Mouse (Mus musculus) frontal cortex, postnatal 36 days (tissue): ENCODE data around the gene Chrm1.

ENCODE experiments used
- DNase-seq, 2 experiments: peaks; one replicate each; pipeline ENCODE4 v3.0.0; 2022; ENCODE audit warnings: low spot score in 2 of 2

Gene Chrm1

DNA sequence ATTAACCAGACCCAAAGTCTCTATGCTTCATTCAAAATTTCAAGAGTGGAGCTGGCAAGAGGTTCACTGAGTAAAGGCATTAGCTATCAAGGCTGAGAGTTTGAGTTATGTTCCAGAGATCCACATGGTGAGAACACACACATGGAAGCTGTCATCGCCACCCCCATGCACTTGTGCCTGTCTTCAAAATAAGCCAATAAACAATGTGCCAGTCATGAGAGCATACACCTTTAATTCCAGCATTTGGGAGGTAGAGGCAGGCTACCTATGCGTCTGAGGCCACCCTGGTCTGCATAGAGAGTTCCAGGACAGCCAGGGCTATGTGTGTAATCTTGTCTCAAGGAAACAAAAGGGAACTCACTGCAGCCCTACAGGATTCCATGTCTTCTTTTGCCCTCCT, 20.0 kb downstream of the Chrm1 start:
- no peak for DNase-seq

DNA sequence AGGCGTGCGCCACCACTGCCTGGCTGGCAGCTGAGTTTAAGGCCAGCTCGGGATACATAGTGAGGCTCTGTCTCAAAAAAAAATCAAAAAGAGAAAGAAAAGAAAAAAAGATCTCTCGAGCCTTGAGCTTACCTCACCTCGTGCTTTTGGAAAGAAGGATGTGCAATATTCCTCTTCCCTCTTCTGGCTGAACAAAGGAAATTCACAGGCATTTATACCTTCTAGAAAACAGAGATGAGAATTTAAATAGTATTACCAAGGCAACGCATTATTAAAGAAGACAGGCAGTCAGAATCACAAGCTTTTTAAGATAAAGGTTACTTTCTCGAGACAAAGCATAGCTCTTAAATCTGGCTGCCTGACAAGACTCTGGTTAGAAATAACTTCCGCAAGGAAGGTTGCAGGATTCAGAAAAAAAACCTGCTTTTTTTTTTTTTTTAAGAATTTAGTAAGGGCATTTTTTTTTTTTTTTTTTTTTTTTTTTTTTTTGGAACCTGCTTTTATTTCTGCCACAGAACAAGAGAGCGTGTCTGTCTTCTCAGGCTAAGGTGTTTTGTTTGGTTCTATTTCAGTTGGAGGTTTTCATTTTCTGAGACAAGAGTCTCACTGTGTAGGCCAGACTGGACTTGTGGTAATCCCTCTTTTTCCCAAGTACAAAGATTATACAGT, 28.4 kb downstream of the Chrm1 start:
- no peak for DNase-seq

DNA sequence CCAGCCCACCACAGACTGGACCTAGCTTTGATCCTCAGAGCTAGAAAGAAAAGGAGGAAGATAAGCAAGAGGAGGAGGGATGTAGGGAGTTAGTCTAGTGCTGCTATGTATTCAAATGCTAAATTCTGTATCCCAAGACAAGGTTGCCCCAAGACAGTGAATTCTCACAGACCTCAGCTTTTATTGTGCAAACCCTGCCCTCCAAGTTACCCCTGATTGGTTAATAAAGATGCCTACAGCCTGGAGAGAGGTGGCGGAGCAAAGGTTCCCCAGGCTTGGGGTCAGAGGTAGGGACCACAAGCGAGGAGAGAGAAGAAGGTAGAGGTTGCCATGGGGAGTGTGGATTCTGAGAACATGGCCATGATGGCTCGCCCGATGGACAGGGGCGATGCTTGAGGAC, 29.2 kb downstream of the Chrm1 start:
- DNase-seq: no peak

DNA sequence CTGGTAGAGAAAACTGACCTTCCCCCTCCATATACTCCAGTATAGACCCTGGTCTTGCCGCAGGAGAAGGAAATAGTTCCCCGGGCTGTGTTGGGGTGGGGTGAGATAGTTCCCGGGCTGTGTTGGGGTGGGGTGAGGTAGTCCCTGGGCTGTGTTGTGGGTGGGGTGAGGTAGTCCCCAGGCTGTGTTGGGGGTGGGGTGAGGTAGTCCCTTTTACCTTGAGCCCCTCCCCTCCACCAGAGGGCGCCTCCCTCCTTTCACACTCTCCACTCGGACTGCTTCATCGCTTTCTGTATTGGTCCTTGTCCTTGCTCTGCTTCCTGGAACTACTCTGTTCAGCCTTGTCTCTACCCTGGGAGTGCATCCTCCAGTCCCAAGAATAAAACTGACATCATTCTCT, 31.7 kb downstream of the Chrm1 start:
- DNase-seq: no peak

DNA sequence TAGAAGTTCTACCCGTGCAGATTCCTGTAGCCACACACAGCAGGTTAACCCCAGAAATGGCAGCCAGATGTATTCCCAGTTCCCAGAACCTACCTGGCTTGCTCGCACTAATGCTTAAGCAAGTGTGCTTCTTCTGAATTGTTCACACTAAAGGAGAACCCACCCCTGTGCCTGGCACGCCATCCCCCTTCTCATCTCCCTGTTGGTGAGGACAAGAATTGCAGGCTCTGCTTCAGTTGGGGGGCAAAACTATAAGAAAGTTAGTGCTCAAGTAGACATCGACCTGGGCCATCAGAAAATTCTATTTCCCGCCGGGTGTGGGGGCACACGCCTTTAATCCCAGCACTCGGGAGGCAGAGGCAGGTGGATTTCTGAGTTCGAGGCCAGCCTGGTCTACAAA, 36.1 kb downstream of the Chrm1 start:
- DNase-seq: no peak

DNA sequence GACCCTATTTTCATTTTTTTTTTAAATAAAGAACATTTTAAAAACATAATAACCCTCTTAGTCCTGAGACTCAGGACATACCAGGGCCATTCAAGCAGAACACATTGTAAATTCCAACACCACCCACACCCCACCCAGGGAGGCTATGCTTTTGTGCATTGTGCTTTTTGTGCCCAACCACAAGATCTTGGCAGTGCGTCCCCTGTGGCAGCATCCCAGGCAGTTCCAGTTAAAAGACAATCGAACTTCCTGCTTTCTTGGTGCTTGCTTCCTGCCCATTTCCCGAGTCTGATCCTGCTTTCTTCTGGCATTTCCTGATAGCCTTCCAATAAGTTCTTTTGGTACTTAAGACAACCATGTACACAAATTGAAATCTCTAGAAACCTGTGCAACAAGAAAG, 38.9 kb downstream of the Chrm1 start:
- DNase-seq: no peak

DNA sequence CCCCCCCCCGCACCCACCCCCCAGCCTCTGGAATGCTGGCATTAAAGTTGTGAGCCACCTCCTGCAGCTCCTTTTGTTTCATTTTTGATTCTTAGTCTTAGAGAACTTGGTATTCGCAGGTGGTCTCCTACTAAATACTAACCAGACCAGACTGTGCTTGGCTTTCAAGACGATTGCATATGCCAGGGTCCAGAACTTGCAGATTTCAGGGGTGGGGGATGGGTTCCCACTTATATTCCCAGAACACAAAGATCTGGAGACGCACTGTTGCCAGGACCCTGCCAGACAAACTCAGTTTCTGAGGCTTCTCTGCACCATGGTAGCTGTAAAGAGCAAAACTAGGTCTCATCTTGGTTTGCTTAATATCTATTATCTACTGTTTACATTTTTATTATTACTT, 40.0 kb downstream of the Chrm1 start:
- DNase-seq: no peak

DNA sequence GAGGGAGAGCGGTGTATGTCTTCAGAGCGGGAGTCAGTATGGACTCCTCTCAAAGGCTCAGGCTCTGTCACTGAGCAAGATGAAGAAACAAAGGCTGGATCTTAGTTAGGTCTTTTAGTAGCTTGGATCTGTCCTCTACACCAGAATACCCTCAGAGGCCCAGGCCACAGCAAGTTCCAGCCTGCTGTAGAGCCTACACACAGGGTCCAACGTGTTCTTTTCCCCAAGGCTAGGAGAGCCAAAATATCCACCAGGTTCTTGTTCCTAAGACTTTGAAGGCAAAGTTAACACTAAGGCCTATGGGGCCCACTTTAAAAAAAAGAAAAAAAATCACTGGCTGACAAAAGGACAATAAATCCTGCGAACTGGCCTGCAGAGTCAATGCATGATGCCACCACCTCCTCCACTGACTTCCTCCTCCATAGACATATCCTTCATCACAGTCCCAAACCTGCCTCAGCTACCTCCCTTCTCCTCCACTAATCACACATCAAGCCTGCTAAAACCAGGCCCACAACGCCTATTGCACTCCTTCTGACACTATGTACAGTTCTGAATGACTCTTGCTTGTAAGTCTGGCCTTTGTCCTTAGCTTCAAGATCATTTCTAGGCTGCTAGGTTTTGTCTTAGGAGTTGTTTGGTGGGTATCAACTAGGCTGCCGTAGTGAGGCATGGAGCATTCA, 41.6 kb downstream of the Chrm1 start:
- DNase-seq: no peak

DNA sequence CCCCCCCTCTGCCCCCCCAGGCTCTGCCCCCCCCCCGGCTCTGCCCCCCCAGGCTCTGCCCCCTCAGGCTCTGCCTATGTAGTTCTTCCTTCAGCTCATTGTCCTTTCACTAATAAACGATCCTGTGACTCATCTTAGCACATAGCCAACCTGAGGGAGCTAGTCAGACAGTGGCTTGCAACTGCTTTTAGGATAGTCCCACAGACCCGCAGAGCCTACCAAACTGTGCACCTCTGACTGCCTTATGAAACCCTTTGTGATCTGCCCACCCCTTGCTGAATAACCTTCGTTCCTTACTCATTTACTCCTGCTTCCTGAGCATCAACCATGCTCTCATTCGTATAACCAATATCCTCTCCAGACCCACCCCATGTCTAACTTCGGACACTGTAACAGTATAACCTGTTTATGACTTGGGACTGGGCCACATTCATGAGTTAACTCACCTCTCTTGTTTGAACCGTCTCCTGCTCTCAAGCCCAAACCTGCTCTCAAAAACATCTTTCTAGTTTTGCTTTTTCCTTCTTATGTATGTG, 42.6 kb downstream of the Chrm1 start:
- DNase-seq: no peak

DNA sequence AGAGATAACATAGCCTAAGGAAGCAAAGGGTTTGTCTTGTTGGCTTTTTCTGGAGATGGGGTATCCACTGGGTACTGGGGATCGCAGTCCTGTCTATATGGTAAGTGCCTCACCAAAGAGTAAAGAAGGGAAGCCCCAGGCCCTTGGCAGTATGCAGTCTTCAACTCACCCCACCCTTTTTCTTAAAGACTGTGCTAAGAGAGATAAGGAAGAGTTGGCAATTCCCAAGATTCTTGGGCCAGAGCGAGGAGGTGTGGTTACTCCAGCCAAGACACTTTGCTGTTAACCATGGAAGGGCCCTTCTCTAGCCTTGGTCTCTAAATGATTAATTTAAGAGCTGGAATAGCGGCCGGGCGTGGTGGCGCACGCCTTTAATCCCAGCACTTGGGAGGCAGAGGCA, 43.3 kb downstream of the Chrm1 start:
- DNase-seq: no peak

DNA sequence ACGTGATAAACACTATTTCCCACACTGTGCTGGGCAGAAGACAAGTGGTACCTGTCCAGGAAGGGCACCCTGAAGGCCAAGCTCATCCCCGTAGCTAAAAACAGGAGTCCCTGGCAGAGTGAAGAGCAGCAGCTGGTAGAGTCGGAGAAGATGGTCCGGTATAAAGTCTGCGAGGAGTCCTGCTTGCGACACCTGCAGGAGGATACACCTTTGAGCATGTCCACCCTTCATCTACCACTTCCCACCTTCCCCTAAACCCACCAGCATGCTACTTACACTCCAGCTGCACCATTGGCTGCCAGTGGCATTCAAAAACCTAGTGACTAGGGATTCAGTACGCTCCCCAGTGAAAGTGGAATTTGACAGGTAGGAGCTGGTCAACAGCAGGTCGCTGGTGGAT, 45.4 kb downstream of the Chrm1 start:
- no peak for DNase-seq

DNA sequence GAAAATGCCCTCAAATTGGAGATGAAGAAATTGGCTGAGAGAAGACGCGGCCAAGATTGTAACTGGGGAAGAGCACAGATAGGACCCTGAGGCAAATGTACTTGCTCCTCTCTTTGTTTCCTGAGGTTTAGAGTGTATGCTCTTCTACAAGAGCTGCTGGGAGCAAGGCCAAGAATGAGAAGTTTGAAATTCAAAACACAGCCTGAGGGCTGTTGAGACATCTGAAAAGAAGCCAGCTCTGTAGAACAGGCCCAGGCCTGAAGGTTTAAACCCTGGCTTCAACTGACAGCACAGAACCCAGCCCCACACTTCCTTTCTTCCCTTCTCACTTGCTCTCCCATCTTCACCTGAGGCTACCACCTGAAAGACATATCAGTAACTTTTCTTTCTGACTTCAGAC, 46.5 kb downstream of the Chrm1 start:
- no peak for DNase-seq

DNA sequence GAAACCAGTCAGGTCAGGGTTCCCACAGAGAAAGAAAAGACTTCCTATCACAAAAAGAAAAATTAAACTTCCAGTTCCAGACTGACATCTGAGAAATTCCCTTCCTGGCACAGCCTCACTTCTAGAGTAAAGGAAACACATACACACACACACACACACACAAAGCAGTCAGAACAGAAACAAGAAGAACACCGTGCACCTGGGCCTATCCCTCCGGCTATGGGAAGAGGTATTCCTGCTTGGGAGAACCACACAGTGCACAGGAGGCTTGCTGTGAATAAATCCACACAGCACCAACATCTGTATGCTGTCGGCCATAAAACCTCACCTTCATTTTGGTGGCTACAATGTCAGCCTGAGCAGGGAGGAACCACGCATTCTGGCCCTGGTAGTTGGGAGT, 47.9 kb downstream of the Chrm1 start:
- no peak for DNase-seq

DNA sequence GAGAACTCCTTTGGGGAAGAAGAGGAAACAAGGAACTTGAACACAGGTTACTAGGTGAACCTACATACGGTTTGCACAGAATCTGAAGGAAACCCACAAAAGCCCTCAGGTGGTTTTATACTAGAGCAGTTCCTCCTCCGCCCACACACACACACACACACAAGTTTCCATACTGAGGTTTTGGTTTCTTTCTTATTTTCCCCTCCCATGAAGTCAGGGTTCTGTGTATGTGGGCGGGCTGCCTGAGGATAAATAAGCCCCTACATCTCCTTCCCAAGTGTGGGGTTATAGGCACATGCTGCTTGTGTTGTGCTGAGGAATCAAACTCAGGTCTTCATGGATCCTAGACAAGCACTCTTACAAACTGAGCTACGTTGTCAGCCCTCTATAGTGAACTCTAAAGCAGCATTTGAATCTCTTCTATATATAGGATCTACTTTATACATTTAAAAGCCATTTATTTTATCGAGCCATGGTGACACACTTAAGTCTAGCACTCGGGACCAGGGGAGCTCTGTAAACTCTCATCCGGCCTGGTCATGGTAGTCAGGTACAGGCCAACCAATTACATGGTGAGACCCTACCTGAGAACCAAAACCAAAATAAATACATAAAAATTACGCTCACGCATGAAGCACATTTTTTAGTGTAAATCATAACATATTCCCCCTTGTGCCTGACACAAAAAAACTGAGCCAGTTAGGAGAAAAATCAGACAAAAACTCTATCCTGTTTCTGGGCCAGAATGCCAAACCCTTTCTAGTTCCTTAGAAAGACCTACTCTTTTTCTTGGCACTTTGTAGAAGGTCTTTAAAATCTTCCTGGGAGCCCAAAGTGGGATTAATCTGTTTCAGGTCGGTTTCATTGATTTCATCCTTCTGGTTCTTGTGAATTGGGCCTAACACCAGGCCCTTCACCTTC, 48.6 kb downstream of the Chrm1 start:
- DNase-seq: no peak

DNA sequence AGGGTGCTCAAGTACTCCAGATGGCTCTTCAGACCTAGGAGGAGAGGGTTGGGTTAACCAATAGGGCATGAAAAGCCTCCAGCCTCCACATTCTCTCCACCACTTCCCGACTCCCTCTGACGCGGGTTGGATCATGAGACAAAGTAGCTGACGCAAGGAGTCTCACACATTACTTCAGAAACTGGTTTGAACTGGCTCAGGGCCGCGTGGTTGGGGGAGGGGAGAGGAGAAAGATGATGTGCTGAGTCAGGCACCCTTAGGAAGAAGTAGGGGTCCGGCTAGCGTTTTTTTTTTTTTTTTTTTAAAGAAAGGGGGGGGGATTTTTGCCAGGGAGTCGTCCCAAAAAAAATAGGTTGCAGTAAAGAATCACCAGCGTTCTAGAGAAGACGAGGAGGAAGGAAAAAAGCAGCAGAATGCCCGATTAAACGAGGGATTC, 49.3 kb downstream of the Chrm1 start:
- peak; percentile 56 to 62 for DNase-seq

DNA sequence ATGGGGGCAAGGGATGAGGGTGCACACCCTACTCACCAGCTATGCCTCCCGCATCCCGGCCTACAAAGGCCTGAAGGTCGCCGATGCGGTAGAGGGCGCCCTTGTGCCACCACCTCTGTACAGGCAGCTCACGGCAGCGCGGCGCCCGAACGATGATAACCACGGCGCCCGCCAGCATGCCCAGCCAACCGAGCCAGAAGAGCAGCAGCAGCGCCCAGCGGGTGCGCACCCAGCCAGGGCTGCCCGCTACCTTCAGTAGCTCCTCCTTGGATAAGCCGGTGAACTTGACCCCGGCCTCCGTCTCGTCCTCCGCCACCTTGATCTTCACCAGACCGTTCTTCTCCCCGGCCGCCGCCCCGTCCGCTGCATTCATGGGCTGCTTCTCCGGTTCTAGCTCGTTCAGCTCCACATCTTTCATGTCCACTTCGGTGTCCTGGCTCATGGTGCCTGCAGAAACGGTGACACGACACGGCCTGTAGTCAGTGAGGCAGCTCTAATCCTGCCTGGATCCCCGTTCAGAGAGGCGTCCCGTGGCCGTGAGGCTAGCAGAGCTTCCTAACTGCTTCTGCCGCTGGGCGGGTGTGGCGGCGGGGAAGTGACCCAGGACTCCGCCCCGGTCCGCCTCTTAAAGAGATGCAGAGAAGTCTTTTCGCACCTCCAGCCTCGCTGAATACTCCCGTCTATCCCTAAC, 49.9 kb downstream of the Chrm1 start:
- DNase-seq: peak; percentile 92 to 94

DNA sequence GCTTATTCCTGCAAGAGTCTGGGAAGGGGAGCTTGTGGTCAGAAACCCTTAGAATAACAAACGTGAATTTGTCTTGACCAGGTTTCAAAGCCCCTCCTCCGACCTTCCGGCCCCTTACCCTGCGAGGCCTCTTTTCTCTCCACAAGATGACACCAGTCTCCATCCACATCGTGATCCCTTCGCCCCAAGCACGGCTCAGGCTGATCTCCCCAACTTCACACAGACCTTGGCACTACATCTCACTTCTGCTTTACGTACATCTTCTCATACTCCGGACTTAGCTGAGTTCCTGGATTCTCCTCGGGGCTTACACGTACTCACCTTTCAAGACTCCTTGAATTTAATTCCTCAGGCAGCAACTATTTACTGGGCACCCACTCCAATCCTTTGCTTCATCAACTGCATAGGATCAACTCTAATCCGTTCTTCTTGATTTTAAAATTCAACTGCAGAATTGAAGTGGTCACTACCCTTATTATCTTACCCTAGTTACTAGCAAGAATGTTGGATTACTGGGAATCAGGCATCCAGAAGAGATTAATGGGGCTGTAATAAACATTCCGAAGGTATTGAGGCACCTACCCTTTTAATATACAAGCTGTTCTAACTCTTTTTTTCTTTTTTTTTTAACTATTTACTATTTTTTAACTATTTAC, 50.5 kb downstream of the Chrm1 start:
- DNase-seq: no peak

DNA sequence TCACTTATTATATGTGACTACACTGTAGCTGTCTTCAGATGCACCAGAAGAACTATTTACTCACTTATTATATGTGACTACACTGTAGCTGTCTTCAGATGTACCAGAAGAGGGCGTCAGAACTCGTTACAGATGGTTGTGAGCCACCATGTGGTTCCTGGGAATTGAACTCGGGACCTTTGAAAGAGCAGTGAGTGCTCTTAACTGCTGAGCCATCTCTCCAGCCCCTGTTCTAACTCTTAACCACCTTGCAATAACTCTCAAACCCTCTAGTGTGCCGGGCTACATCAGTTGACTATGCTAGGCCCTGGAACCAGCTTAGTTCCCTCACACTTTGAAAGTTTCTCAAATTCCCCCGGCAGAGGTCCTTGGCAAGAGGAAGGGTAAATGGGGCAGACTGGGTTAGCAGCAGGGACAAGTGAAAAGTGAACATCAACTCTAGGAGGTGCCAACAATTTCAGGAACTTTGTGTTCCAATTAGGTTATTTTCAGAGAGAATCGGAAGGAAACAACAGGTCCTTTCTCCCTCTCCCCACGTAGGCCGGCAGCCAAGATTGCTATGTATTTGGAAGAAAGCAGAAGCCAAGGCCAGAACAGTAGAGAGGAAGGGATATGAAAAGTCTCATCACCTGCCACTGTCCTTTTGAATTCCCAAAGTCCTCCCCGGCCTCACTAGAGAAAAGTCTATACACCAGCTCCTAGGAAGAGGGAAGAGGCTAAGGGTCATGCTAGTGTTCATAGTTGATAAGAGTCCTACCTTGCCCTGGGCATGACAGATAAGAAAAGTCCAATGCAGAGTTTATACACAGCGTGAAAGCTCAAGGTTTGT, 51.3 kb downstream of the Chrm1 start:
- DNase-seq: no peak

DNA sequence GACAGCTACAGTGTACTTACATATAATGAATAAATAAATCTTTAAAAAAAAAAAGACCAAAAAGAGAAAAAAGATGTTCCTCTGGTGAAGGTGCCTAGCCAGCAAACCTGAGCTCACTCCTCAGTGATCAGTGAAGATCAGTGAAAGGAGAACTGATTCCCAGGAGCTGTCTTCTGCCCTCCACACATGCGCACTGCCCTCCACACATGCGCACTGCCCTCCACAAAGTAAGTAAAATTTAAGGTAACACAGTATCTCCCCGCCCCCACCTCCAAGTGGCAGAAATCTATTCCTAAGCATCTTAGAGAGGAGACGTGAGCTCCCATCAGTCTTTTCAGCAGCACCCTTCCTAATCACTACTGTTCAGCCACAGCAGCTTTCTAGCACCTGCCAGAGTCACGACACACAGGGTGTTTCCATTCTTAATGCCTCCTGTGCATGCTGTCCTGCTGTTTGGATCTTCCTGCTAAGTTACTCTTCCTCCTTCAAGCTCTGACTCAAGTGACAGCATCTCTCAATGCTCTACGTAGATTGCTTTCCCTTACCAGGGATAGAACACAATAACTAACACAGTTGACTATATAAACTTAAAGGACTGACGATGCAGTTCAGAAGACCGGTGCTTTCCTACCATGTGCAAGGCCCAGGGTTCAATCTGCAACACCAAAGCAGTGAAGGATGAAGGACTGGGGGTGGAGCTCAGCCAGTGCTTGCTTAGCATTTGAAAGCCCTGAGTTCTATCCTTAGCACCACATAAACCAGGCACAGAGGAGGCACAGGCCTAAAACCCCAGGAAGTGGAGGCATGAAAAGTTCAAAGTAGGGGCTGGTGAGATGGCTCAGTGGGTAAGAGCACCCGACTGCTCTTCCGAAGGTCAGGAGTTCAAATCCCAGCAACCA, 52.5 kb downstream of the Chrm1 start:
- no peak for DNase-seq
